Mouse (Mus musculus) left cerebral cortex, adult 2 months (tissue): ENCODE measurements at regions not wholly inside any gene's neighbourhood (a gene's known extent, or its start where the extent isn't known, plus 50 kb on each side); places are given as distances from the start of the nearest gene placed in this dataset.
A peak's percentile ranks its signal among the peaks of the same experiment; 100 is the strongest.

Experiments used
- DNase-seq, 2 experiments: peaks; one replicate each; pipeline ENCODE4 v3.0.0; 2021 to 2022; ENCODE audit warnings: low spot score in 2 of 2, mixed read lengths in 1 of 2; ENCODE audit errors: extremely low spot score in 1 of 2
- H3K27ac ChIP-seq: fragments of 200-600 bp; 2 replicates; pipeline ENCODE4 v1.8.1; 2022
- H3K4me3 ChIP-seq: fragments of 200-600 bp; 2 replicates; pipeline ENCODE4 v1.8.1; 2022
- CTCF ChIP-seq: fragments of 200-600 bp; IDR thresholded peaks from 2 replicates; pipeline ENCODE4 v1.8.1; 2022; ENCODE audit warnings: antibody characterized with exemption, mild to moderate bottlenecking, moderate library complexity
- intact Hi-C: fragments of 180-260 bp; cut with DNase I; formaldehyde crosslinking; loops from one replicate; pipeline ENCODE4 v1.15.1; 2025

GRCm38 (mm10) chr17:82925751-82926150, 289.3 kb upstream of the Pkdcc start:
- TF ChIP-seq CTCF: no peak
- Histone ChIP-seq H3K4me3 (no peak overlapping the region), H3K27ac (no peak overlapping the region)
- DNase-seq: no peak
- intact Hi-C loops: no loop called here

GRCm38 (mm10) chr17:82927681-82928080, 287.4 kb upstream of the Pkdcc start:
- H3K27ac ChIP-seq: no peak overlapping the region
- intact Hi-C loops: no loop called here
- H3K4me3 ChIP-seq: no peak overlapping the region
- no peak for DNase-seq
- no peak for TF ChIP-seq CTCF

- H3K4me3 ChIP-seq: no peak overlapping the region
- intact Hi-C loops: no loop called here
- DNase-seq: no peak
- H3K27ac ChIP-seq: peak overlapping the region; percentile 11; the same call in 1 of the 2 replicates
- no peak for TF ChIP-seq CTCF
Observed at GRCm38 (mm10) chr17:82929511-82929910, 285.6 kb upstream of the Pkdcc start.

- intact Hi-C loops: loop anchor here (1.0 kb wide), 1 partner anchor 70 kb away; no protein-coding TSS in a partner anchor
- no peak for DNase-seq
- peak overlapping the region; percentile 64 for H3K27ac ChIP-seq
Observed at GRCm38 (mm10) chr17:82930738-82931137, 284.4 kb upstream of the Pkdcc start.

GRCm38 (mm10) chr17:82931476-82931875, 283.6 kb upstream of the Pkdcc start:
- Histone ChIP-seq H3K4me3 (no peak overlapping the region), H3K27ac (peak overlapping the region; percentile 64)
- intact Hi-C loops: loop anchor here (1.0 kb wide), 1 partner anchor 71 kb away; no protein-coding TSS in a partner anchor
- TF ChIP-seq CTCF: no peak
- no peak for DNase-seq

More at GRCm38 (mm10) chr17:82930738-82931137, 284.4 kb upstream of the Pkdcc start:
- TF ChIP-seq CTCF: no peak
- H3K4me3 ChIP-seq: no peak overlapping the region

GRCm38 (mm10) chr17:82936836-82937235, 278.3 kb upstream of the Pkdcc start:
- intact Hi-C loops: no loop called here
- Histone ChIP-seq H3K27ac (no peak overlapping the region), H3K4me3 (no peak overlapping the region)
- TF ChIP-seq CTCF: no peak
- DNase-seq: no peak

GRCm38 (mm10) chr17:82946083-82946482, 269.0 kb upstream of the Pkdcc start:
- TF ChIP-seq CTCF: no peak
- no peak overlapping the region for H3K4me3 ChIP-seq
- H3K27ac ChIP-seq: no peak overlapping the region
- DNase-seq: no peak
- intact Hi-C loops: no loop called here

- intact Hi-C loops: loop anchor here (10.0 kb wide), 2 partner anchors 1285 to 1405 kb away; no protein-coding TSS in a partner anchor
- no peak for DNase-seq
Observed at GRCm38 (mm10) chr17:82949794-82950193, 265.3 kb upstream of the Pkdcc start.

GRCm38 (mm10) chr17:82950268-82950667, 264.8 kb upstream of the Pkdcc start:
- intact Hi-C loops: loop anchor here (10.0 kb wide), 2 partner anchors 1285 to 1405 kb away; no protein-coding TSS in a partner anchor
- TF ChIP-seq CTCF: no peak
- Histone ChIP-seq H3K27ac (no peak overlapping the region), H3K4me3 (no peak overlapping the region)
- no peak for DNase-seq

More at GRCm38 (mm10) chr17:82949794-82950193, 265.3 kb upstream of the Pkdcc start:
- H3K27ac ChIP-seq: no peak overlapping the region
- TF ChIP-seq CTCF: no peak
- H3K4me3 ChIP-seq: no peak overlapping the region

GRCm38 (mm10) chr17:82957409-82957808, 257.7 kb upstream of the Pkdcc start:
- Histone ChIP-seq H3K27ac (no peak overlapping the region), H3K4me3 (no peak overlapping the region)
- peak in 1 of 2 experiments; percentile 14 for DNase-seq
- TF ChIP-seq CTCF: peak; percentile 65
- intact Hi-C loops: loop anchor here (2.0 to 10.0 kb wide), 3 partner anchors 1293 to 1765 kb away; no protein-coding TSS in a partner anchor

- Histone ChIP-seq H3K27ac (peak overlapping the region; percentile 8; the same call in 1 of the 2 replicates), H3K4me3 (no peak overlapping the region)
- intact Hi-C loops: no loop called here
- no peak for TF ChIP-seq CTCF
- DNase-seq: no peak
Observed at GRCm38 (mm10) chr17:82963374-82963773, 251.7 kb upstream of the Pkdcc start.

- intact Hi-C loops: loop anchor here (2.0 kb wide), 2 partner anchors 1807 to 1955 kb away; no protein-coding TSS in a partner anchor
- TF ChIP-seq CTCF: no peak
Observed at GRCm38 (mm10) chr17:82999710-83000109, 215.4 kb upstream of the Pkdcc start.

GRCm38 (mm10) chr17:83000411-83000810, 214.7 kb upstream of the Pkdcc start:
- no peak overlapping the region for H3K4me3 ChIP-seq
- no peak for DNase-seq
- no peak for TF ChIP-seq CTCF
- H3K27ac ChIP-seq: no peak overlapping the region
- intact Hi-C loops: loop anchor here (2.0 kb wide), 2 partner anchors 1808 to 1956 kb away; no protein-coding TSS in a partner anchor

More at GRCm38 (mm10) chr17:82999710-83000109, 215.4 kb upstream of the Pkdcc start:
- Histone ChIP-seq H3K27ac (no peak overlapping the region), H3K4me3 (no peak overlapping the region)
- DNase-seq: no peak
